Mouse (Mus musculus) B cell, adult 62 days (primary cell): Measurements from ENCODE around the gene 2310009B15Rik. TPM values are rescaled to one million over a fixed set of nuclear protein-coding genes. Genes with fewer than 3 reads are reported as not detected.

Experiments used
- total RNA-seq: library from RNA; stranded (reverse); gene quantifications from 4 replicates; pipeline ENCODE4 v1.2.4, GENCODE M21; 2023

The 2310009B15Rik gene
- total RNA-seq: 3.4 to 9.4 TPM (median 3.9 TPM) in 4 replicates

GRCm38 (mm10) chr1:138856101-138856950 lies at the start of gene 2310009B15Rik:
Gene 2310009B15Rik, minus strand, starts transcription at chr1:138856852.

GRCm38 (mm10) chr1:138848511-138849109 lies 8.0 kb downstream of the 2310009B15Rik start, which contains the start of gene Lhx9:
Gene Lhx9, minus strand, starts transcription at chr1:138848577.

Other genes with a start within 250 kb of the 2310009B15Rik start
- 72.3 to 77.2 TPM (median 73.1 TPM) in 4 replicates for gene Nek7, start 236.7 kb downstream of the 2310009B15Rik start, total RNA-seq
- not detected in 4 replicates for gene Lhx9, start 8.3 kb downstream of the 2310009B15Rik start, total RNA-seq
- 79.5 to 93.9 TPM (median 86.0 TPM) in 4 replicates for gene Dennd1b, start 106.6 kb upstream of the 2310009B15Rik start, total RNA-seq